Comparison of ENCODE assay signal across 8 mouse cellular contexts in the genomic region with DNA sequence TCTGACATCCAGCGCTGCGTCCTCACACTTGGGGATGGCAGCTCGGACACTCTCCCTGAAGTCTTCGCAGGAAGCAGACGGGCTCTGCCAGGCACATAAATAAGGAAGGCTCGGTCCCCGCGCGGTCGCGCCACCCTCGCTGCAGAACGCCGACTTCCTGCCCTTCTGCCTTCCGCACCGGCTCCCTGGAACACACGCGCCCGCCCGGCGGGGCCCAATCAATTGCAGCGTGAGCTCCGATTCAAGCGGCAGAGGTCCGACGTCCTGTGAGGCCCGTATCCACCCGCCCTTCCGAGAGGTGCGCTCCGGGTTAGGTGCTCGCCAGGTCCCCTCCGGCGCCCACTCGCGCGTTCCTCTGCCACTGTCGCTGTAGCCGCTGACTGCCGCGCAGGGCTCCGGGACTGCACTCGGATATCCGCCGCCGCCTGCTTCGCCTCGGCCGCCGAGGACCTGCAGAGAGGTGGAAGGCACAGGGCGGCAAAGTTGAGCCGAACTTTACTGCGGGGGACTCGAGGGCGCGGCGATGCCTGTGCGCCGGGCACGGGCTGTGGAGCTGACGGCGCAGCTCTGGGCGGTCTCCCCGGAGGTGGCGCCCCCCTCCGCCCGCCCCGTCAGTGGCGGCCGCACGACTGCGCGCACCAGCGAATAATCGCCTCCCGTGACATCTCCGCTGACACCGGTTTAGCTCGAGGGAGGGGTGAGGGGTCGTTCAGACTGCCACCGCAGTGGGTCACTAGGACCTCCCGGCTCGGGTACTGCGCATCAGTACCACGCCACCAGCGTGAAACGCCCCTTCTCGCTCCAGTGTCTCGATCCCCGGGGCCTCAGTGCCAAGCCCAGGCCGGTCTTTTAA. TPM values are rescaled to one million over a fixed set of nuclear protein-coding genes. Genes with fewer than 3 reads are reported as not detected.
DNase-seq lines count a peak whose midpoint lies in the region; ATAC-seq lines count a peak whose summit lies in the region.

No protein-coding gene starts in this region.

- intact Hi-C loops in left cerebral cortex, postnatal 36 days (cut with DNase I), result loop anchor here (5.0 kb wide), 1 partner anchor 49 kb away; no protein-coding TSS in a partner anchor
- intact Hi-C loops in left cerebral cortex, postnatal 4 days (cut with DNase I), result no loop called here
- intact Hi-C loops in gastrocnemius, postnatal 36 days (cut with DNase I), result loop anchor here (1.0 to 5.0 kb wide), 2 partner anchors 13 to 36 kb away; no protein-coding TSS in a partner anchor

- peak overlapping the region; percentile 98 for H3K4me2 ChIP-seq in kidney, embryonic 15.5 days

- peaks cover 22% of the 10 kb centered on the region for H3K4me1 ChIP-seq in kidney, embryonic 15.5 days

- H3K36me3 ChIP-seq in kidney, embryonic 15.5 days, result no peaks in the 10 kb centered on the region

- no peaks in the 10 kb centered on the region for H3K9me3 ChIP-seq in kidney, embryonic 15.5 days (replicated peaks)

- peak; percentile 46 to 55 for DNase-seq in left cerebral cortex, postnatal 36 days (ENCODE audit: low spot score in 2 of 2)
- no peak for DNase-seq in left cerebral cortex, postnatal 4 days
- peak; percentile 57 for DNase-seq in c-Kit-negative CD71-positive TER-119-positive erythroid progenitor cells, embryonic 14.5 days (ENCODE audit: low read depth, low spot score)
- peak; percentile 40 to 55 for DNase-seq in gastrocnemius, postnatal 36 days
- peak; percentile 63 for DNase-seq in lung, postnatal 25 days (ENCODE audit: low spot score)
- peak; percentile 34 for DNase-seq in right cerebral cortex, postnatal 14 days
- DNase-seq in urinary bladder, postnatal 36 days (ENCODE audit: low spot score in 2 of 2), result peak; percentile 14 to 51

- ATAC-seq in kidney, embryonic 15.5 days (replicated peaks; ENCODE audit: low FRiP score), result peak; percentile 49

- H3K27ac ChIP-seq in kidney, embryonic 15.5 days, result peak overlapping the region; percentile 25; the same call in 1 of the 2 replicates

- peaks cover 77% of the 10 kb centered on the region for H3K27me3 ChIP-seq in kidney, embryonic 15.5 days

- under 1% methylated on average over 90 of the region's 91 CpGs for WGBS in kidney, embryonic 15.5 days

- H3K4me3 ChIP-seq in kidney, embryonic 15.5 days (replicated peaks), result peak overlapping the region; percentile 69

- peak overlapping the region; percentile 59 for H3K9ac ChIP-seq in kidney, embryonic 15.5 days

RNA-seq across cellular contexts. Expression of a gene that starts 1.3 kb away (rescaled TPM):
- total RNA-seq in left cerebral cortex, postnatal 36 days (2021), result 1 to 10 TPM; 3.7 to 8.8 TPM
- under 1 TPM; 0.70 to 0.92 TPM for total RNA-seq in left cerebral cortex, postnatal 4 days (2021)
- total RNA-seq in gastrocnemius, postnatal 36 days (2021), result 10 to 100 TPM; 13.2 to 16.5 TPM
- 1.6 and 2.3 TPM in 2 replicates for polyA plus RNA-seq in kidney, embryonic 15.5 days (2015; fragmentation: Nextera tagmentation; extraction: Ambion mirVana)

RNA-seq across cellular contexts. Expression of a gene that starts 11.9 kb away (rescaled TPM):
- total RNA-seq in left cerebral cortex, postnatal 36 days (2021), result 10 to 100 TPM; 27.3 to 33.7 TPM
- 10 to 100 TPM; 18.1 to 18.3 TPM for total RNA-seq in left cerebral cortex, postnatal 4 days (2021)
- total RNA-seq in gastrocnemius, postnatal 36 days (2021), result 100 to 1,000 TPM in 1 of 2 experiments, 10 to 100 TPM in 1; 96.9 to 117 TPM
- 4.4 and 7.1 TPM in 2 replicates for polyA plus RNA-seq in kidney, embryonic 15.5 days (2015; fragmentation: Nextera tagmentation; extraction: Ambion mirVana)
